Mouse (Mus musculus) gastrocnemius, postnatal 10 days (tissue): ENCODE data around the gene Ubash3a. TPM values are rescaled to one million over a fixed set of nuclear protein-coding genes. Genes with fewer than 3 reads are reported as not detected.

Experiments used
- DNase-seq: peaks from one replicate; pipeline ENCODE4 v3.0.0; 2021; ENCODE audit warnings: mixed read lengths
- total RNA-seq, 2 experiments: library from RNA; stranded (reverse); gene quantifications; 2 replicates each; pipeline ENCODE4 v1.2.3; 2021

Ubash3a gene
- total RNA-seq, 2 experiments from 2014 or later = not detected

DNA sequence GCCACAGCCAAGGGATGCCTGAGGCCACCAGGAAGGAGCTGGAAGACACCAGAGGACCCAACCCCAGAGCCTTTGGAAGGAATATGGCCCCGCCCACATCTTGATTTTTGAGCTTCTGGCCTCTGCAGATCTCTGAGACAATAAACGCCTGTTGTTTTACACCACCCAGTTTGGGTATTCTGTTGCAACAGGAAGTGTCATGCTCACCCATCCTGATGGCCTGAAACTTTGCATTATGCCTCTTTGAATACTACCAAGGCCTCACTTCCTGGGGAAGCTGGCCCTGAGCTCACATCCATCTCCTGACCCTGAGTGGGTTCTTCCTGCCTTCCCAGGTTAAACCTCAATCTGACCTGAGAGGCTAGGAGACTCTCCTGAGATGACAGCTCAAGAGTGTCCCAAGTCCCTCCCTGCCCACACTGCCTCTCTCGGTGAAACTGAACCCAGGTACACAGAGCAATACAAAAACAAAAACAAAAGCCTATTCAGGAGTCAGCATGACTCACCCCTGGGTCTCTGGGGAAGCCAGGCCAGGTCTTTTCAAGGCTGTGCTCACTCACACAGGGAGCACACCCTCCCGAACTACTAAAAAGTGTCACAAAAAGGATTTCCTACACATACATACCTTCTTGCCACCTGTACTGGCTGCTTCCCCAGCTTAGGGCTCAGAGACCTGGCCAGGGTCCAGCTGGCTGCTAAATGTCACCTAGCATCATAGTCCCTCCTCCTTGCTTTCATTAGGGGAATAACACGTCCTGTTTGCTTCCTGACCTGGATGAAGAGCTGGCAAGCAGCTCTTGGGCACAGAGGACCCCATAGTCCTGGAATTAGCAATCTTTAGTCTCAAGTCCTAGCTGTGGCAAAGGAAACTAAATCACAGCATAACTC is 8.6 kb downstream of the Ubash3a start:
- DNase-seq = no peak

DNA sequence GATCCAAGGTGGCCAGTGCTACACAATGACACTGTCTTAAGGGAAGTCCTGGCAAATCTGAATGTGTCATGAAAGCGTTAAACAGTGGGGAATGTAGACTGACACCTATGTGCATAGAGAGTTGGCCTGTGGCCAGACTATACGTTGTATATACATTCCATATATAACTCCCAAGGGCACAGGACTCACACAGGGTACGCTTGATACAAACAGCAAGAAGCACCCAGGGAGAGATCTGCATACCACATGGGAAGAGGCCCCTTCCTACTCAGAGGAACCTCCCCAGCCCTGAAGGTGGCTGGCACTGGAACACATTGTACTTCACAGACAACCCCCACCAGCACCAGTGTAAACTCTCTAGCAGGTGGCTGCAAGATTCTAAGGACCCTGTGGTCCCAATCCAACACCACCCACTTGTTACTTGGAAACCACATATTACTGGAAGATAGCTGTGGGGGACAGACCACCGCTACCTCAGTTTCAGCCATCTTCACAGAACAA is 15.2 kb downstream of the Ubash3a start:
- DNase-seq = no peak

DNA sequence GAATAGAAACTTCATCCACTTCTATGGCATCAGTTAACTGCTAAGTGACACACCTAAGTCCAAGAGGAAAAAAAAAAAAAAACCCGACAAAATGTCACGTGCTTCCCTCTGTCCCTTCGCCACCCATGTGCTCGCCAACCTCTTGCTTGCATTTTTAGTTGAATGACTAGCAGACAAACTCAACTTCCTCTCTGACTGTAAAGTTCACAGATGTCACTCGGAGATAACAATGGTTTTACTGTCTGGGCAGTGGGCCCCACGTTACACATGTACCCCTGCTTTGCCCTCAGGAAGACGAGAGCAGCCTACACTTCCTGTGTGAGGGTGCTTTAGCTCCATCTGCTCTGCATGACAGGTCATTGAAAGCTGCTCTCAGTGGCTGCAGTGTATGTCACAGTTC is 16.2 kb downstream of the Ubash3a start:
- DNase-seq = no peak

DNA sequence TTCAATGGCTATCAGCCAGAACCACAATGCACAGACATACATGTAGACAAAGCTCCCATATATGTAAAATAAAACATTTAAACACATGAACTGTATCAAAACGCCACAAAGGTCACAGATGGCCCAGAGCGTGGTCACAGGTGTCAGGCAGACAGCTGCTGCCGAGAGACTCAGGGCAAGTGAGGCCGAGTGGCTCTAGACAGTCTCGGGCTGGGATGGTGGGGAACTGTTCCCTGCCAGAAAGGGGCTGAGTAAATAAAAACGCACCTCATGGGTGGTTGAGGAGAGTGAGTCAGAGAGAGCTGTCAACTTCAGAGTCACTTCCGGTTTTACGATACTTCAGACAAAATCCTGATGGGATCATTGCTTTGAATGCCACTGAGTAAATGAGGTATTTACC is 16.9 kb downstream of the Ubash3a start:
- DNase-seq = no peak

DNA sequence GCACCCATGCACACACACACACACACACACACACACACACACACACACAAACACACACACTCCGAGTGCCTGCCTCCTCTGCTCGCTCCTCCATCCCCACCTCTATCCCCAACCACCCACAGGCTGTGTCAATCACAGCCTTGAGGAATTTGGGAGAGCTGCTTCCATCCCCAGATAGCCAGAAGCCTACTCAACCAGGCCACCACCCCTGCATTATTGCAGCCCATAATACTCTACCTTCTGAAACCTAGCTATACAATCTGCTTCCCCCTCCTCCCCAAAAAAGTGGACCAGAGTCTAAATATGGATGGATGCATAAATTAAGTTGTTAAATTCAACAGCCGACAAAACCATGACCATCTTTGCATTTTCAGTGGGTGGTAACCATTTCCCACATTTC is 18.7 kb downstream of the Ubash3a start:
- DNase-seq = no peak

DNA sequence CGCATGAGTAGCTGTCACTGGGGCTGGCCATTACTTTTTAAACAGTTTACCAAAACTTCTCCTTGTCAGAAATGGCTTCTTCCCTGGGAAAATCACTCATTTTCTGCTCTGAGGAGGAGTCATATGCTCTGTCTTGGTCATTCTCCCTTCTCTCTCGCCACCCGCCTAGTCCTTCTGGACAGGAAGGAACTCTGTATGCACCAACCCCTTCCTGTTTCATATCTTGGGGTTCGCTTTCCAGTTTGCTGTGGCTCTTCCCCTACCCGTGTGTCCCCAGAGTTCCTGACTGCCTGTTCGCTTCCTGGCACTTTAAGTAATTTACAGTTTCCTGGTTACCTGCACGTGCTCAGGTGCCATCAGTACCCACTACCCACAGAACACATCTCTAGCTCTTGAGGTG is 19.3 kb downstream of the Ubash3a start:
- DNase-seq = no peak

DNA sequence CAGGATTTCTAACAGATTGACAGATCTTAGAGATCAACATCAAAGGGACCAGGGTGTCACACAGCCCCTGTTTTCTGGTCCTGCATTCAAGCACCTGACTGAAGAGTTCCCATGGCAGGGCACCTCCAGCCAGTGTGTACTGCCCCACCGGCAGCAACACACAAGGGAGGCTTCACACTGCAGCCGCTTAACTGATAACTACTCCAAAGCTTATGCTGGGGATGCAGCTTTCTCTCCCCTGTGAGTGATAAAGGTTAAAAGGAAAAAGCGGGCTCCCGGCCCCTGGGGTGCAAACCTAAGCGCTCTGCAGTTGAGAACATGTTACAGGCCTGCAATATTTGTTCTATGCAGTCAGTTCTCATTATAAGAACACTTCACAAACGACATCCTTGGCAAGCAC is 24.1 kb downstream of the Ubash3a start:
- DNase-seq = no peak

DNA sequence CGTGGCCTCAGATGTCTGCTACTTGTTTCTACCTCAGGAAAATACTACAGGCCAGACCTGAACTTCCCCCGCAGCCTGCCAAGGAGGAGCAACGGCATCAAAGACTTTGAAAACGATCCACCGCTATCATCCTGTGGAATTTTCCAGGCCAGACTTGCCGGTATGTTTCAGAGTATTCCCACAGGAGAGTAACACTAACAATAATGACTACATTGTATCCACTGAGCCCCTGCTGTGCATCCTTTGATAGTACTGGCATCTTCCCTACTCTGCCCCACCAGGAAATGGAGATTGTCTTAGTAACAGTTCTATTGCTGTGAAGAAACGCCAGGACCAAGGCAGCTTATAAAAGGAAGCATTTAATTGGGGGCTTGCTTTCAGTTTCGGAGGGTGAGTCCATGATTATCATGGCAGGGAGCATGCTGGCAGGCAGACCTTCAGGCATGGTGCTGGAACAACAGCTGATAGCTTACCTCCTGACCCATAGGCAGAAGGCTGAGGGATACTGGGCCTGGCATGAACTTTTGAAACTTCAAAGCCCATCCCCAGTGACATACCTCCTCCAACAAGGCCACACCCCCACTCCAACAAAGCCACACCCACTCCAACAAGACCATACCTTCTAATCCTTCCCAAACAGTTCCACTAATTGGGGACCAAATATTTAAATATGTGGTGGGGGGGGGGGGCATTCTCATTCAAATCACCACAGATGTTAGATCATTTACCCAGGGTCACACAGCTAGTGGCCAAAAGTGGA is 24.8 kb downstream of the Ubash3a start:
- DNase-seq = no peak

DNA sequence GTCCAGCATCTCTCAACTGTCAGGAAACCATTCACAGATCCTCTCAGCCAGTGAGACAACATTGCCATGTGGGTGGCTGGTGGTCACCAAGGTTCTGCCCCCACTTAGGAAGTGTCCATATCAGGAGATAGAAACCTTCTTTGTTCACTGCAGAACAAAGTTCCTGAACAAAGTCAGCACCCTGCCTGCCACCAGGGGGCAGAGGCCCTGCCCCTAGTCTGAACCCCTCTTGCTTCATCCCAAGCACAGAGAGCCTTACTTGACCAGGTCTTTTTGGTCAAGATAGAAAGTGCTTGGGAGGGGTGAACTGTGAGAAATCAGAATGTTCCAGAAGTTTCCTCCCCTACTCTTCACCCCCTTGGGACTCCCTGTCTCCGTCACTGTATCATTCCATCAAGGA is 28.2 kb downstream of the Ubash3a start:
- no peak for DNase-seq

DNA sequence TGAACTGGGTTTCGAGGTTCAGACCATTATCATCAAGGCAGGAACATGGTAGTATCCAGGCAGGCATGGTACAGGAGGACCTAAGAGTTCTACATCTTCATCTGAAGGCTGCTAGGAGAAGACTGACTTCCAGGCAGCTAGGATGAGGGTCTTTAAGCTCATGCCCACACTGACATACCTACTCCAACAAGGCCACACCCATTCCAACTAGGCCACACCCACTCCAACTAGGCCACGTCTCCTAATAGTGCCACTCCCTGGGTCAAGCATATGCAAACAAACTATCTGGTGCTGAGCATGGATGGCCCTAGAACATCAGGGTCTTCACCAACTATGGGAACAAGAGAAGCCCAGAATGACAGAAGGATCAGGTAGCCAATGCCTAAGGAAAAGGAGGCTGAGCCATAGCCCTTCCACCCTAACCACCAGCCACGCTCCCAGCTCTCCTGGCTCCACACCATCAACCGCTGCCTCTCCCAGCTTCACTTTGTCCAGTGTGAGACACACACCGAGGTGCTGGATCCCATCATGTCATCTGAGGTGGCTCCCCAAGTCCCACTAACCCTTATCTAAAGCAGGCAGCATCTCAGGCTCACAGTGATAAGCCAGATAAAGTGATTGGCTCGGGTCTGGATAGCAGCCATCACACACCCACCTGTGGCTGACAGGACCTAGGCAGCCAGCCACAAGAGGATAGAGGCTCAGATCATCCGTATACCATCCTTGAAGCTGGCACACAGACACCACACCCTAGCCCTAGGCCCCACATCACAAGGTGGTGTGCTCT is 30.8 kb downstream of the Ubash3a start:
- DNase-seq = no peak

DNA sequence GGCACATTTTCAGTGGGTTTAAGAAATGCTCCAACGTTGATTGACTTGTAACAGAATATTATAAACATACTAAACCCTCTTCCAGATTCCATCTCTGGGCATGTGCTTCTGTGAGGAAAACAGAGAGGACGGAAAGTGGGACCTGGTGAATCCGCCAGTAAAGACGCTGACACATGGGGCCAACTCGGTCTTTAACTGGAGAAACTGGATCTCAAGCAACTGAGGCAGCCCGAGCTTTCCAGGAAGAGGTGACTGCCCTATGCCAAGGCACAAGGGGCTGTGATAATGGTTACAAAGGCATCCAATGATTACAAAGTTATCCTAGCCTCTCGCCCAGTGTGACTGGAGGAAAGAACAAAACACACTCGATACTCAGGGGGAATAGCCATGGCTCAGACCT is 33.5 kb downstream of the Ubash3a start:
- DNase-seq = no peak

DNA sequence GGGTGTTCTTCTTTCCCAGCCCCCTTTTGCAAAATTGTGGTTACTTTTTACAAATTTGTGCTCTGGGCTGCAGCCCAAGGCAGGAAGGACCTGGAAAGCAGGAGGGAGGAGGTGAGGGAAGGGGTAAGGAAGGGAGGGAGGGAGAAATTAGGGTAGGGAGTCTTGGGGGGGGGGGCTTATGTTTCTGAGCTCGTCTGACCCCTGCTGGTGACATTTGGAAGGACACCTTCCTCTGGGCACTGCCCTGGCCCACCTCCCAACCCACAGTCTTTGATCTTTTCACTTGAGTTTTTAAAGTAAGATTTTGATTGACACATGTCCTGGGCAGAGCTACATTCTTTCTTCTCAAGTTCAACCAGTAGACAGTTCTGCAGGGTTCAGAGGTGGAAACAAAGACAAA is 35.1 kb downstream of the Ubash3a start:
- no peak for DNase-seq

DNA sequence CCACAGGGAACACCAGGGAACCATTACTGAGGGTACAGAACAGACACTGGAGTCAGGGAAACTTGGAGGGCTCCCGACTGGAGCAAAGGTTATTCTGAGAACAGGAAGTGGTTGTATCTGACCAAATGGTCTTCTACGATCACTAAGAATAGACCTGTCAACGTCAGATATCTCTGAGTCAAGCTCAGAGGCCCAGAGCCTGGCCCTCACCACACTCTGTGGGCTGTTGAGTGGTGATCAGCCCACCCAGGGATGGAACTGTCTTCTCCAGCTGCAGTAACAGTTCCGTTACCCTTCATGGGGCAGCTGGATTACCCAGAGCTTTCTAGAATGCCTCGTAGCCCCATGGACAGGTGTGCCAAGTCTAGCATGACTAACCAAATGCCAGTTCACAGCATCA is 37.6 kb downstream of the Ubash3a start:
- no peak for DNase-seq

DNA sequence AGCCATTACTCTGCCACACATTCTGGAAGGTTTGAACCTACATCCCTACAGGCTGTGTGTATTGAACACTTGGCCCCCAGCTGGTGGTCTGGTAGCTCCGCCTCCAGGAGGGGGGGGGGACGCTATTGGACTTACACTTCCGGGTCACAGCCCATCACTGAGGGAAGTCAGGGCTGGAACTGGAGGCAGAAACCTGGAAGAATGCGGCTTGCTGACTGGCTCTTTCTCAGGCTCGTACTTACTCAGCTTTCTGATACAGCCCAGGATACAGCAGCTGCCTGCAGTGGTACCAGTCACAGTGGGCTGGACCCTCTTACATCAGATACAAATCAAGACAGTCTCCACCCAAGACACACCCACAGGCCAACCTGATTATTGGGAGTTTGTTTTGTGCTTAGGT is 39.5 kb downstream of the Ubash3a start:
- no peak for DNase-seq

DNA sequence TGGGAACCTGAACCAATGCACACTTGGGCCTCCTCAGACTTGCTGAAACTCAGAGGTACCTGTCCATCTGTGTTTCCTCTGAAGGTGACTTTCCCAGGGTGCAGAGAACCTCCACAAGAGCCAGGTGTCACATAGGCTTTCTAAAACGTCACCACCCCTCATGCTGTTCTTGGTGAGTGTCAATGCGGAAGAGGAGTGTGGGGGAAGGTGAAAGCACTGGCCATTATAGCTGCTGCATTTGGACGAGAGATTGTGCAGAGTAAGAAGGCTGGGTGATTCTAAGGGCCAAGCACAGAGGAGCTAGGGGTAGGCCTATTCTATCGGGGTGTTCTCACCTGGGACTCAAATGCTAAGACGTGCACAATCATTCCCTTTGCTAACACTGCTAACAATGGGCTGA is 46.3 kb downstream of the Ubash3a start:
- no peak for DNase-seq

DNA sequence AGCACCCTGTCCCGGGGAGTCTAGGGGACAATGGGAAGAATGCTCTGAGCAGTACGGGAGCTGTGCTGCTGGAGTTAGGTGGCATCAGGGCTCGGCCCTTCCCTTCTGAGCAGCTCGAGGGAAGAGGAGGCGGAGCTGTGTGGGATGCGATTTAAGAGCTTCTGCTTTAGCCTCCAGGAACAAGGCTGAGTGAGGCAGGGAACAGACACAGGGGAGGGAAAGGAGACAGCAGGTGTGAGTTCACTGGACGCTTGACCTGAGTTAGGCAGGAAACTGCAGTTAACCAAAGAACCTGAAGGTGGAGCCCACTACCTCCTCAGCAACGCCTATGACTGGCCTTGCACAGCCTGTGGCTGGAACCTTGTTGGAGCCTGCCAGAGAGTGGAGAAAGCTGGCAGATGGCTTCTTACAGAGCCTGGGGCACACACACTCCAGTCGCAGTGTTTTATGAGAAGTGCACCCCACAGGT is 46.8 kb downstream of the Ubash3a start:
- peak; percentile 78 for DNase-seq

DNA sequence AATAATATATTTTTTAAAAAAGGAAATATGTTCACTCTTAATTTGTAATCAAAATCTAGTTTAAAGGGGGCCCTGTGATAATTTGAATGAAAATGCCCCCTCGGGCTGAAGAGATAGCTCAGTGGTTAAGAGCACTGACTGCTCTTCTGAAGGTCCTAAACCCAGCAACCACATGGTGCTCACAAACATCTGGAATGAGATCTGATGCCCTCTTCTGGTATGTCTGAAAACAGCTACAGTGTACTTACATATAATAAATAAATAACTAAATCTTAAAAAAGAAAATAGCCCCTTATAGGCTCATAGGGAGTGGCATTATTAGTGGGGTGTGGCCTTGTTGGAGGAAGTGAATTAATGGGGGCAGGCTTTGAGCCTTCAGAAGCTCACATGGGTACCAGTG is 49.5 kb downstream of the Ubash3a start:
- DNase-seq = no peak

DNA sequence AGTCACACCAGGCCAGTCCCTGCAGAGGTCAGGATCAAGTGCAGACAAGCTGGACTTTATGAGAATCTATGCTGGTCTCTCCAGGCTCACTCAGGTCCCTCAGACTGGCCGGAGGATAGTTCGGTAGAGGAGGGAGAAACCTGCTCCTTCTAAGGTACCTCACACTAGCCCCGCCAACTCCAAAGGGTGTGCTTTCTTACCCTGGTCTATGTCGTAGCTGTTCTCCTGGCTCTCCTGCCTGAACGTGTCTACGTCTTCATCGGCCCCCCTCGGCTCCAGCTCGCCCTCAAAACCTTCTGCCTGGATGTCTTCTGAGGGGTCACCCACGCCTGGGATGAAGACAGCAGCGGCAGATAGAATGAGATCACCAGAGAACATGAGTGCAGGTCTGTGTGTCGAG is 50.2 kb downstream of the Ubash3a start:
- no peak for DNase-seq

DNA sequence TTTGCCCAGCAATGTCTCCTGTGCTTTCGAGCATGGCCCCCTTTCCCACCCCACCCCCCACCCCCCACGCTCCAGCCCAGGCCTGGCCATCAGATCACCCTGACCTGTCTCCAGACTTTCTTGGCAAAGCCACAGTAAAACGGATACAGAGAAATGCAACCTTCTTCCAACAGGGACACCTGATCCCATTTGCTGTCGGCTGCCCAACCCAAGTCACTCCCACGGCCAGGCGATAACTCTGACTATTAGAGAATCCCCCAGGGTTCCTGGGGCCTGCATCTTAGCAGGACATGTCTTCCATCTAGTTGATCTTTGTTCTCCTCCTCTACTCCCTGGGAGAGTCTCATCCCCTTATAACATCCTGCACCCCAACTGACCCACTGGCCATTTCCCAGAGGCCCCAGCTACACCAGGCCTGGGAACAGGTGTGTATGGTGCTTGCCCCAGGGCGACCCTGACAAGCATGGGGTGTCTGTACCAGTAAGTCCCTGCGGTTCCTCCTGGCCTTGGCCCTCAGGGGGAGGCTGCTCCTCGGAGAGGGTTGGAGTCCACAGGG is 50.7 kb downstream of the Ubash3a start:
- peak; percentile 46 for DNase-seq

DNA sequence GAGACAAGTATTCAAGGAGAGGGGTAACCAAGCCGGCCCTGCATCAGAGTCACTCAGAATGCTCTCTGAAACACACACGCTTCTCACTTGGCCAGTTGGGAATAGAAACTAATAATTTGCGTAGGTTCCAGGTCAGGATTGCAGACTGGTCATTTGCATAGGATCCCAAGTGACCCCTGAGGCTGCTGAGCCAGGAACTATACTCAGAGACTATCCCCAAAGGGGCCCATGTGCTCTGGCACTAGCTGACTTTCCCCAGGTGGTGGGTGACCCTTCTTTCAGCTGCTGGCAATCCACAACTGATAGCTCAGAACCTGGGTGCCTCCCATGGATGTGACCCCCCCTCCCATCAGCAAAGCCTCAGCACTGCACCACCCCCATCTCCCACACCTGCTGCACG is 51.5 kb downstream of the Ubash3a start:
- DNase-seq = no peak

DNA sequence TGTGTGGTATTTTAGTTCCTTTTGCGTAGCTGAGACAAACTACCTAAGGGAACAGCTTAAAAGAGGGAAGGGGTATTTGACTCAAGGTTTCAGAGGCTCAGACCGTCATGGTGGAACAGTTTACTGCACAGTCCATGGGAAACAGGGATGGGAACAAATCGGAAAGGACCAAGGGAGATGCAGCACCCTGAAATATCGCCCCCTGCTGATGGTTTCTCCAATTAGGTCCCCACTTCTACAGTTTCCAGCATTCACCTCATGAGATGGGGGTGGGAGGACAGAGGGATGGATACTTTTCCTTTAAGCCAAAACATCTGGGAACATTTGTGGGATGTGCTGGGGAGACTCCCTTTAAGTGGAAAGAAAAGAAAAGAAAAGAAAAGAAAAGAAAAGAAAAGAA is 52.2 kb downstream of the Ubash3a start:
- no peak for DNase-seq

DNA sequence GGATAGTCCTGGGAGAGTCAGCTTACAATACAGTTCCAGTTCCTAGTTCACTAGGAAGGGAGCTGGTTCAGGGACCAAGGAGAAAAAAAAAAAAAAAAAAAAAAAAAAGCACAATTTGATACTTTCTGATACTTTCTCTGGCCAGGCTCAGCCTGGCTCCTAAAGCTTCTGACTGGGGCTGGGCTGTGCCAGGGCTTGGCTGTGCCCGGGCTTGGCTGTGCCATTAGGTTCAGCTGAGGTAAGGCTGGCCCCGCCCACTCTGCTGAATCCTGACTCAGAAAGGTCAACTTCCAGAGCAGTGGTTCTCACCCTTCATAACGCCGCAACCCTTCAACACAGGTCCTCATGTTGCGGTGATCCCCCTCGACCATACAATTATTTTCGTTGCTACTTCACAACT is 52.8 kb downstream of the Ubash3a start:
- DNase-seq = peak; percentile 91
